Mouse (Mus musculus) heart, postnatal 25 days (tissue): Measurements from ENCODE around the gene Tmem199. TPM values are rescaled to one million over a fixed set of nuclear protein-coding genes. Genes with fewer than 3 reads are reported as not detected.

Source experiments
- DNase-seq: peaks from one replicate; pipeline ENCODE4 v3.0.0; 2022; ENCODE audit warnings: low spot score
- intact Hi-C: fragments of 180-260 bp; cut with DNase I; formaldehyde crosslinking; loops from one replicate; pipeline ENCODE4 v1.15.1; 2025
- total RNA-seq, 2 experiments: library from RNA; stranded (reverse); gene quantifications; 2 replicates each; pipeline ENCODE4 v1.2.3; 2021

The Tmem199 gene
- total RNA-seq, 2 experiments from 2014 or later, result 10.5 to 10.8 TPM

DNA sequence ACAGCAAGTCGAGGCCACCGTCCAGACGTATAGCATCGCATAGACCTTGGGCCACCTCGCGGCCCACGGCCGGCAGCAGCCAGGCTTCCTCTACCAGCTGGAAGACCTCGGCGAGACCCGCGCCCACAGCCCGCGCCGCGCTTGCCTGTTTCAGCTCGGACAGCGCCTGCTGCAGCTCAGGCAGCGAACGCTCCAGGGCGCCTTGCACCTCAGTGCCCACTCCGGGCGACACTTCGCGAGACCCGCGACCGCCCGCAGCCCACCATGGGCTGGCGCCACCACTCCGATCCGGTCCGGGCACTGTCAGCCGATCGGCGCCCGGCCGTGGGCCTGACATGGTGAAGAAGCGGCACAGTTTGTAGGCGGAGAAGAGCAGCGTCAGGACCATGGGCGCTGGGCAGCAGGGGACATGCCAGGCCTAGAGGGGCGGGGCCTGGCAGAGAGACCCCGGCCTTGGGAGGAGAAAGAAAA lies 14.9 kb downstream of the Tmem199 start:
- no peak for DNase-seq
- intact Hi-C loops, result no loop called here

DNA sequence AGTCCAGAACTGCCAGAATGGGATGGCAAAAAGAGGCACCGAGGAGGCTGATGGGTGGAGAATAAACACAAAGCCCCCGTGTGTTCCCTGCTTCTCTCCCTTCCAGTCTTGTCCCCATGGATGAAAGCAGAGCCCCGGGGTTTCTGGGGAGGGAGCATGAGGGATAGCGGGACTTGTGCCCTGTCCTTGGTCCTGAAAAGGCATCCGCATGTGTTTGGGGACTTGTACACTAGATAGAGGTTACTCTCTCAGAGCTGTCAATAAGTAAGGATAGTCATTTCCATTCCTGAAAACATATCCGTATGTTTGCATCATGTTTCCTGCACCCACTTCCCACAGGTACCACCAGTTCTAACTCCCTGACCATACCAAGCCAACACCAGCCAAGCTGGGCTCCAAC lies 16.1 kb downstream of the Tmem199 start:
- DNase-seq, result no peak
- intact Hi-C loops, result no loop called here

DNA sequence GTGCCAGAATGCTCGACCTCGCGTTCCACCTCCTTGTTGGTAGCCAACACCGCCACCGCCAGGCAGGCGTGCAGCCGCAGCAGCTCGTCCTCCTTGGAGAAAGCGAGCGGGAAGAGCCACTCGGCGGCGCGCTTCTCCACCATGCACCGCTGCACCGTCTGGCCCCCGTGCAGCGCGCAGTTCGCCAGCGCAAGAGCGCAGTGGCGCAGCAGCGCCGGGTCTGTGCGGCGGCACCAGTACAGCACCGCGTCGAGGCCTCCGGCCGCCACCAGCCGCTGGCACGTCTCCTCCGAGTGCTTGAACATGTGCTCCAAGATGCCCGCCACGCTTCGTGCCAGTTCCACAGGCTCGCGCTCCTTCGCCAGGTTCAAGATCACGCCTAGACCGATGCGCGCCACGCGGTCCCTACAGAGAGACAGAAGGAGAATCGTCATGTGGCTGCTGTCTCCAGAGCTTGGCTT lies 21.2 kb downstream of the Tmem199 start:
- intact Hi-C loops, result no loop called here
- DNase-seq, result no peak

DNA sequence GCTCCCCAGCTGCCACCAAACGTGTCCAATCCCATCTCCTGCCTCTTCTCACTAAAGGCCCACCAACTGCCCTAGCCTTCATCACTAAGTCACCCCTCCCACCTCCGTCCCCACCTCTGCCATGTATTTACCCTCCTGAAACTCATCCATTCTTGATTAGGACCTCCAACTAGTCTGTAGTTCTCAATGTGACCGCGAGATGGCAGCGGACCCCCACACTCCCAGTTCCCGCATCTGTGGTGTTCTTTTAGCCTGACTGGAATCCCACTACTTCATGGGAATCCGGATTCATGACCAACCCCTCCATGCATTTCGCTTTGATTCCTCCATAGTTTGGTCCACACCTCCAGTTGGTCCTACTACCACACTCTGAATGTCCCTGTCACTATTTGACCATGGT lies 23.8 kb downstream of the Tmem199 start:
- DNase-seq, result no peak
- intact Hi-C loops, result no loop called here

DNA sequence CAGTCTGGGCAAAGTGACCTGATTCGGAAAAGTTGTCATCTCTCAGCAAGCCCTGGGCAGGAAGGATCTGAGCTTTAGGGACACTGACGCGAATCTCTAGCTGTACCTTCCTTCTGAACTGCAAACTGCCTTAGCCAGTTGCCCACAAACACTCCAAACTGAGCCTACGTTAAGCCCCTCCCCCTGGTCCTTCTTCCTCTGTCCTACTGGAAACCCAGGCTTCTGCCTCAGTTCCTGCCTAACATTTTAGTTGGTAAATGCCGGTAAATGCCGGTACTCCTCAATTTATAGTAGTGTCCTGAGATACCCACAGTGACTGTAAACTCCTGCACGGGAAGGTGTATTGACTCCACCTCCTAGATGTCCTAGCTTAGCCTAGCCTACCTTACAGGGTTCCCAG lies 28.3 kb downstream of the Tmem199 start:
- intact Hi-C loops, result no loop called here
- DNase-seq, result no peak

DNA sequence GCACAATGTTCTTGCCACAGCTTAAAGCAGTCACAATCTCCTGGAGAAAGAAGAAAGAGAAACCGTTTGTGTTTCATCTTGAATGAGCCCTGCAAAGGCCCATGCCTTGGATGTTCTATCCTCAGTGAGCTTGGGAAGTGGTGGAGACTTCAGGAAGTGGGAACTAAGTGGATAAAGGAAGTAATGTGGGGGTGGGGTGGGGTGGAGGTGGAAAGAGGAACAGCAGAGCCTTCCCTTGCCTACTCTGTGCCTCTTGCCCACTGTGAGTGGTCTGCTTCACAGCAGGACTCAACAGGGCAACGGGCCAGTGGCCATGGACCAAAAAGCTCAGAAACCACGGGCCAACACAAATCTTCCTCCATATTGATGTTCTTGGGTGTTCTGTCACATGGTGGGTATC lies 36.7 kb downstream of the Tmem199 start:
- intact Hi-C loops, result no loop called here
- no peak for DNase-seq

DNA sequence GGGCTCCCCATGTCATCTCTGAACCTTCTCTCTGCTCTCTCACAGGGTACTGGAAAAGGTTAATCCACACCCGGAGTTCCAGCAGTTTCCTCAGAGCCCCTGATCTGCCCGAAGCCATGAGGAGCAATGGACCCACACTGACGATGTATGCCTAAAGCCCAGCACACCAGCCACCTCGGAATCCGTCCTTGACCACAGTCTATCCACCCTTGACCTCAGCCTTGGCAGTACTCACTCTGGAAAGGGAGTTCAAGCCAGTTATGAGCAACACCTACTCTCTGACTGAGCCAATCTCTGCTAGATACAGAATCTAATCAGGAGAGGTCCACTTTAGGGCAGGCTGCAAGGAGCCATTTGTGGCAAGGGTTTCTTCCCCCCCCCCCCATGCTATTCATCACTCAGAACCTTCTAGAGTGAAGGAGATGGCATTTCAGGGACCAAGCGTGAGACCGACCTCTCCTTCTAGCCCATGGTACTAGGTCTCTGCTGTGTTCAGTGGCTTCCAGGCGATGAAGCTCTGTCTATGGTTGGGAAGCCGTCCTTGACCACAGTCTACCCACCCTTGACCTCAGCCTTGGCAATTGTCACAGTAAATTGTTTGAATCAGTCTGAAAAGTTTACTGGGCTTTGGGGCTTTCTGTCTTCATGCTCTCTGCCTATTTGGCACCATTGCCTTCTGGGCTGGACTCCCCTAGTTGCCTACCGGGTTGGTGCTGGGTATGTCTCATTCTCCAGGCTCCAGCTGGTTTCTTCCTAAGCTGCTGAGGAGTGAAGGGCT lies 40.5 kb downstream of the Tmem199 start:
- no peak for DNase-seq
- intact Hi-C loops, result no loop called here

DNA sequence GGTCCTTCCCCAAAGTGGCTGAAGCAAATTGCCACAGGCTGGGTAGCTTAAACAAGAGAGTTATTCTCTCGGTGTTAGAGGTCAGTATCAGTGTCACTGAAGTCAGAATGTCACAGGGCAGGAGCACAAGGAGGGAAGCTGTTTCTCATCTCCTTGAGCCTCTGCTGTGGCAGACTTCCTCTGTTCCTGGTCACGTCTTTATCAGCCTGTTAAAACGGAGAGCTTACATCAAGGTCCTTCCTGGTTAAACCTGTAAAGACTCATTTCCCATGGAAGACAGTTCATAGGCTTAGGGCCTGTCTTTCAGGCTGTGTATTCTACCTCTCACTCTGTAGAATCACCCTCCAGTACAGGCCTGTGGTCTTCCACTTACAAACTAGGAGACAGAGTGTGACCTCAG lies 44.0 kb downstream of the Tmem199 start:
- DNase-seq, result no peak
- intact Hi-C loops, result no loop called here

DNA sequence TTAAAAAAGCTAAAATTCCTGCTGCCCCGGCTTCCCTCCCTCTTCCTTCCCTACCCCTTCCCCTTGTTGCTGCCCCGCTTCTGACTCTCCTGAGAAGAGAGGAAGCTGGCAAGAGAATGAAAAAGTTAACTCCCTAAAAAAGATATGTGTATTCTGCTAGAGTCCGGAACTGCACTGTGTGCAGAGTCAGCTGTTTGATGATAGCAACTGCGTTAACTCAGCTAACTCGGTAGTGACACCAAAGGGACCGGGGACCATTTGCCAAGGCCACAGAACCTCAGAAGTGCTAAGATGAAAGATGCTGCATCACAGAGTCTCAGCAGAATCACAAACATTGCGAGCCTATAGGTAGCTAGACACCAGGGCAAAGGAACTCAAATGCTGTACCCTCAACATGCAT lies 44.5 kb downstream of the Tmem199 start:
- no peak for DNase-seq
- intact Hi-C loops, result no loop called here

DNA sequence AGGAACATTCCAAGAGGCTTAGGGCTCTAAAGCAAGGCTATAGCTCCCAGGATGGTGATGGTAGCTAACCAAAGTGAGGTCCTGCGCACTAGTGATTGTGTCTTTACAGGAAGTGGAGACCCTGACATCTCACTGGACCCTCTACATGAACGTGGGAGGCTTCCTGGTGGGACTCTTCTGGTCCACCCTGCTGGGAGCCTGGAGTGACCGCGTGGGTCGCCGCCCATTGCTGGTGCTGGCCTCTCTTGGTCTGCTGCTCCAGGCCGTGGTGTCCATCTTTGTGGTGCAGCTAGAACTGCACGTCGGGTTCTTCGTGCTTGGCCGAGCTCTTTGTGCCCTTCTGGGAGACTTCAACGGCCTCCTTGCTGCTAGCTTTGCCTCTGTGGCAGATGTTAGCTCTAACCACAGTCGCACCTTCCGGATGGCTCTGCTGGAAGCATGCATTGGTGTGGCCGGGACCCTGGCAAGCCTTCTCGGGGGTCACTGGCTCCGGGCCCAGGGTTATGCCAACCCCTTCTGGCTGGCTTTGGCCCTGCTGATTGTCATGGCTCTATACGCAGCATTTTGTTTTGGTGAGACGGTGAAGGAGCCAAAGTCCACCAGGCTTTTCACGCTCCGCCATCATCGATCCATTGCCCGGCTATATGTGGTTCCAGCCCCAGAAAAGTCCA lies 45.6 kb downstream of the Tmem199 start:
- intact Hi-C loops, result no loop called here

DNA sequence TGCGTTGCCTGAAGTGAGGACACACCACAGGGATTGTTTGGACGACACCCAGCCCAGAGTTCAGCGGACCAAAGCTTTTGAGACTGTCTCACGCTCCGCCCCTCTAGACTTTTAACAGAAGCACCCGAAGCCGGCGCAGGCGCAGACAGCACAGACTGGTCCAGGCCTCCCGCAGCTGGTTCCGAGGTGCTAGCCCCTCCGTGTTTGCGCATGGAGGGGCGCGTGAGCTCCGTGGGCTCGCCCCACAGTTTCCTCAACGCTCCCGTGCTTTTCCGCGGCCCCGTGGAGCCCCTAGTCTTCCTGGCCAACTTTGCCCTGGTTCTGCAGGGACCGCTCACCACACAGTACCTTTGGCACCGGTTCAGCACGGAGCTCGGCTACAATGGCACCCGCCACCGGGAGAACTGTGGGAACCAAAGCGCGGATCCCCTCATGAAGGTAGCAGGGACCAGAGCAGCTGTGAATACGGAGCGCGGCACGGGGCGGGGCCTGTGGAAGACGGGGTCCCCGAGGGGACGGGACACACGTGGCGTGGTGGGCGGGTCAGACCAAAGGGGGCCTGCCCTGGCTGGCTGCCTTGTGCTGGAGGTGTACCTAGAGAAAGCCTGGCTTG lies 46.3 kb downstream of the Tmem199 start, which contains the start of gene Slc46a1:
Slc46a1 (plus strand) TSS at position 130 of the 613 bp plus-strand sequence.
- DNase-seq, result peak; percentile 69
- intact Hi-C loops, result no loop called here

More for the DNA sequence above, 45.6 kb downstream of the Tmem199 start:
- no peak for DNase-seq

DNA sequence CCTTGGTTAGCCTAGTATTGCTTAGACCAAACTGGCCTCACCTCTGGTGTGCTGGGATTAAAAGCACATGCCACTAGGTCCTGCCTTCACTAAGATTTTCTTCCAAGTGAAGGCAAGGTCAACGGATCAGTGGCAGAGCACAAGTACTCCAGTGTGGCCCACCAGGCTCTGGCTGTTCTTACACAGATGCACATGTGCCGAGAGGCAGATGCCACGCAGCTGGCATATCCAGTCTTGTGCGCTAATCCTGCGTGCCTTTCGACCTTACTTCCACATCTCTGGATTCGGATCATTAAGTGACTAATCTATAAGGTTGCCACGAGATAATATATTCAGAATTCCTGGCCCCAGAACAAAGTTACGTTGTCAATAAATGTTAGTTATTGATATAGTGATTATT lies 46.9 kb downstream of the Tmem199 start:
- DNase-seq, result no peak
- intact Hi-C loops, result no loop called here

DNA sequence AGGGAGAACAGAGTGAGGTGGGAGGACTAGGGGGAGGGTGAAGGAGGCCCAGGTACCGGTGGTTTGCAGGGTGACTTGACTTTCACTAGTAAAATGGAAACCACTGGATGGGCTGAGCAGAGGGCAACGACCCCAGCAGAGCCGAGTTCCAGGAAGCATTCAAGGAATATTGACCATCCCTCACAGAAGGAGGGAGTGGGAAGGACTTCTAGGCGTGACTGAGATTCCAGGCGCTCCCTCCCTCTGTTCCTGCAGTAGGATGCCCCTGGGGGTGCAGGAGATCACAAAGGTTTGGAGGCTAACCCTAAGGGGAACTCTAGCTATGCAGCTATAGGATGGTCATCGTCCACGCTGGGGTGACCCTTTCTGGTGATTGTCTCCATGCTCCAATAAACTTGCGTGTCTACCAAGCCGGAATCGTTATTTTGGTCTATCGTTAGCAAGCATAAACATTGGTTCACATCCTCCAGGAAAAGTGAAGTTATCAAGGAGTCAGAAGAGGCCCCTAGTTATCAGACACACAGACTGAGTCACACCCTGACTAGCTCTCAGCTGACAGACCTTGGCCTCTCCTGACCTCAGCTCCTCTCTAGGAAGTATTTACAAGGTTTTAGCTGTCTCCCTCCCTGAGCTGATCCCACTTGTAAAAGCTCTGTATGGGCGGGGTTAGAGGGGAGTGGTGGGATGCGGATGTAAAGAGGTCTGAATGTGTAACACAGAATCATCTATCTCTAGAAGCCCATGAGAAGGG lies 48.5 kb downstream of the Tmem199 start:
- intact Hi-C loops, result no loop called here
- DNase-seq, result no peak

DNA sequence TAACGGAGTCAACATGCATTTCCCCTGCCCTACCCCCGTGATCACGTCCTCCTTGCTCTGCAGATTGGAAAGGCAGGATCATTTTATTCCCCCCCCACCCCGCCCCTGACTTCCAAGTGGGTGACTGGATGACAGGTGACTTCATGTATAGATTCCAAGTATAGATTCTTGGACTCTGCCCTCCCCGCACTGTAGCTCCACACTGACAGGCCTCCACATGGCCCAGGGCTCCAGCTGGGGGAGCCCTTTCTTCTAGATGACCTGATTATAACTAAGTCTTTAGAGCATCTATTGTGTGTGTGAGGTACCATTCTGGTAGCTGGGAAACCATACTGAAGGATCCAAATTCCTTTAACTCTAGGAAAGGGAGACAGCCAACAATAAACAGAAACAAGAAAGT lies 49.3 kb downstream of the Tmem199 start:
- DNase-seq, result no peak
- intact Hi-C loops, result no loop called here

DNA sequence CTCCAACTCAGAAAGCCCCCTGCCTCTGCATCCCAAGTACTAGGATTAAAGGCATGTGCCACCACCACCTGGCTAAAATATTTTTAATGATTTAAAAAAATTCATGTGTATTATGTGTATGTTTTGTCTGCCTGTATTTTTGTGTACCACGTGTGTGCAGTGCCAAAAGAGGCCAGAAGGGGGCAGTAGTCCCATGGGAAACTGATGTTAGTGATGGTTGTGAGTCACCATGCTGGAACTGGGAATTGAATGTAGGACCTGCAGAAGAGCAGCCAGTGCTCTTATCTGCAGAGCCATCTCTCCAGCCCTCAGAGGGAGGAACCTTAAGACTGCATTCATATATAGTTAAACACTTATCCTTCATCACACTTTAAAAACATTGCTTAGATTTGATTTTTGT lies 50.1 kb downstream of the Tmem199 start:
- intact Hi-C loops, result no loop called here
- no peak for DNase-seq

DNA sequence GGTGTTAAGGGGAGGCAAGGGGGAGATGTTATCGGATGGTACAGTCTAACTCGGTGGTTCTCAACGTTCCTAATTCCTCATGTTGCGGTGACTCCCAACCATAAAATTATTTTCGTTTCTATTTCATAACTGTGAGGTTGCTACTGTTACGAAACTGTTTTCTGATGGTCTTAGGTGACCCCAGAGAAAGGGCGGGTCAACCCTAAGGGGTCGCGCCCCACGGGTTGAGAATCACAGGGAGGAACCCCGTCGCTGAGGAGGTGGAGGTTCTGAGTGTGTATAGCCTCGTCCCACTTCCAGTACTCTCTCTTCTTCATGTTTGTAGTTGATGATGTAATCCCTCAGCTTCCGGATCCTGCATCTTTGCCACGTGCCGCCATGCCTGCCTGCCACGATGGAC lies 53.2 kb downstream of the Tmem199 start:
- intact Hi-C loops, result no loop called here
- no peak for DNase-seq
